Mouse (Mus musculus) liver, adult 10 weeks (tissue): ENCODE results near the gene Olfr1121. TPM values are rescaled to one million over a fixed set of nuclear protein-coding genes. Genes with fewer than 3 reads are reported as not detected.

ENCODE experiments used
- polyA plus RNA-seq: library from polyadenylated mRNA; stranded (reverse); fragments of 350-450 nt; fragmentation: Illumina TruSeq; extraction: RNeasy Lipid Tissue Mini Kit (QIAGEN cat#74804); gene quantifications from one replicate; pipeline ENCODE4 v1.2.3, GENCODE M21; 2014; ENCODE audit warnings: low read depth, low replicate concordance

The Olfr1121 gene
- not detected for polyA plus RNA-seq

DNA sequence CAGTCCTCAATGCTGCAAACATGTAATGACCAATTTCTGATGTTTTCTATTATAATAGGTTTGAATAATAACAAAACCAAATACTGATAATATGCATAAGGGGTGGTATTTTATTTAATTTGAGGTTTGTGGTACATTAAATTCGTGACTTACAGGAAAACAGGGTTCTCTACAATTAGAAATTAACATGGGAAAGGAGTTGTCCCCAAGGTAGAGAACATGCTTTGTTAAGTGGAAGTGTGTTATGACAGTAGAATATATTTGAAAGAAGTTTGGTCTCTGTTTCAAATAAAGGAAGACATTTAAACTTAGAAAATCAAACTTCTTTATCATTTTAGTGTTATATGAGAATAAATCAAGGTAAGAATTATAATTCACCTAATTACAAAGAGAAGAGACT lies at the start of gene Olfr1121:
Gene Olfr1121, plus strand, starts transcription at position 301 of the 400 bp plus-strand sequence.

GRCm38 (mm10) chr2:87354515-87354914 lies 15.2 kb upstream of the Olfr1121 start, which contains the start of gene Olfr1120:
Gene Olfr1120 (plus strand): TSS chr2:87354815.

GRCm38 (mm10) chr2:87385549-87385948 lies 15.9 kb downstream of the Olfr1121 start, which contains the start of gene Olfr1122:
Gene Olfr1122 (plus strand): TSS chr2:87385849.

GRCm38 (mm10) chr2:87416335-87416734 lies 46.6 kb downstream of the Olfr1121 start, which contains the start of gene Olfr1123:
Gene Olfr1123 (plus strand): TSS chr2:87416635.

Other genes starting within 250 kb of the Olfr1121 start
- not detected for gene Olfr1110, start 229.6 kb upstream of the Olfr1121 start, polyA plus RNA-seq
- not detected for gene Olfr1111, start 217.3 kb upstream of the Olfr1121 start, polyA plus RNA-seq
- not detected for gene Olfr1112, start 182.1 kb upstream of the Olfr1121 start, polyA plus RNA-seq
- not detected for gene Olfr1113, start 160.9 kb upstream of the Olfr1121 start, polyA plus RNA-seq
- gene Olfr1115, start 121.9 kb upstream of the Olfr1121 start, polyA plus RNA-seq, result not detected
- not detected for gene Olfr1116, start 102.4 kb upstream of the Olfr1121 start, polyA plus RNA-seq
- not detected for gene Olfr1118, start 62.3 kb upstream of the Olfr1121 start, polyA plus RNA-seq
- gene Olfr1120, start 15.1 kb upstream of the Olfr1121 start, polyA plus RNA-seq, result not detected
- gene Olfr1122, start 16.0 kb downstream of the Olfr1121 start, polyA plus RNA-seq, result not detected
- gene Olfr1123, start 46.7 kb downstream of the Olfr1121 start, polyA plus RNA-seq, result not detected
- gene Olfr1124, start 60.4 kb downstream of the Olfr1121 start, polyA plus RNA-seq, result not detected
- not detected for gene Olfr1126, start 84.1 kb downstream of the Olfr1121 start, polyA plus RNA-seq
- not detected for gene Pramel7, start 127.2 kb downstream of the Olfr1121 start, polyA plus RNA-seq
- not detected for gene Pramel6, start 136.7 kb downstream of the Olfr1121 start, polyA plus RNA-seq
- gene Olfr153, start 161.9 kb downstream of the Olfr1121 start, polyA plus RNA-seq, result not detected
- gene Olfr1128, start 175.6 kb downstream of the Olfr1121 start, polyA plus RNA-seq, result not detected
- gene Olfr1129, start 204.0 kb downstream of the Olfr1121 start, polyA plus RNA-seq, result not detected
- gene Olfr1130, start 236.3 kb downstream of the Olfr1121 start, polyA plus RNA-seq, result not detected